Mouse (Mus musculus) cerebellum, postnatal 25 days (tissue): ENCODE measurements around the gene Kpna7.
A peak's percentile ranks its signal among the peaks of the same experiment; 100 is the strongest.
"Not testable (repeated sequence)": the region's sequence is repeated elsewhere in the genome, so short reads cannot be mapped to it uniquely, and the experiment has no call there.

ENCODE experiments used
- DNase-seq, 2 experiments: peaks; one replicate each; pipeline ENCODE4 v3.0.0; 2021; ENCODE audit warnings: mixed read lengths in 2 of 2

The Kpna7 gene

GRCm38 (mm10) chr5:145083632-145084451 lies at the start of gene Kpna7, which contains the start of gene Arpc1a:
Kpna7 (minus strand) TSS chr5:145084030.
Arpc1a (plus strand) TSS chr5:145083830.
- DNase-seq = peak; percentile 95 to 98

DNA sequence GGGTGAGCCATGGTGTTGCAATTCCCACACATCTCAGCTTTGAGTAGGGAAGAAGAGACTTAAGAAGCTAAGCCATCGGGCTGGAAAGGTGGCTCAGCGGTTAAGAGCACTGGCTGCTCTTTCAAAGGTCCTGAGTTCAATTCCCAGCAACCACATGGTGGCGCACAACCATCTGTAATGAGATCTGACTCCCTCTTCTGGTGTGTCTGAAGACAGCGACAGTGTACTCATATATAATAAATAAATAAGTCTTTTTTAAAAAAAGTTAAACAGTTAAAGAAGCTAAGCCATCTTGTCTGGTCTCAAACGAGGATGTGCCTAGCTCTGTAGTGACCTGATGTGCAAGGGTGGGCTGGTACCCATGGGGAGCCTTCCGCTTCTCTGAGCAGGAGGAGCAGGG lies 49.4 kb upstream of the Kpna7 start:
- DNase-seq = not testable (repeated sequence)

- DNase-seq = no peak
Observed at GRCm38 (mm10) chr5:145130995-145131394, 47.2 kb upstream of the Kpna7 start.

DNA sequence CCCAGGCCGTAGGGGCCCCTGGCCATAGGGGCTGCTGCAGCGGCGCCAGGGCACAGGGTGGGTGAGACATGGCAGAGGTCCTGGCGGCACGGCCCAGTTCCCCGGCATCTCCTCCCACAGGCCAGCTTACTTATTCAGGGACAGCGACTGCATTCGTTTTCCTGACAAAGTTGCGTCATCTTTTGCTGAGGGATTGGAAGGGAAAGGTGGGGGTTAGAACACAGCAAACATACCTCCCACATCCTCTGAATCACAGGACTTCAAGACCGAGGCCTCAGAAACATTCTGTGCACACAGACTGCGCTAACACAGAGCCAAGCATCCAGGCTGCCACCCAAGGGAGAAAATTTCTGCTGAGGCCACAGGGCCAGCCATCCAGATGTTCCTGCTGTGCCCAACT lies 46.4 kb upstream of the Kpna7 start:
- DNase-seq = no peak

GRCm38 (mm10) chr5:145129773-145130172 lies 45.9 kb upstream of the Kpna7 start:
- DNase-seq = not testable (repeated sequence)

GRCm38 (mm10) chr5:145129124-145129523 lies 45.3 kb upstream of the Kpna7 start:
- peak in 1 of 2 experiments; percentile 41 for DNase-seq

- no peak for DNase-seq
Observed at GRCm38 (mm10) chr5:145126580-145126979, 42.8 kb upstream of the Kpna7 start.

DNA sequence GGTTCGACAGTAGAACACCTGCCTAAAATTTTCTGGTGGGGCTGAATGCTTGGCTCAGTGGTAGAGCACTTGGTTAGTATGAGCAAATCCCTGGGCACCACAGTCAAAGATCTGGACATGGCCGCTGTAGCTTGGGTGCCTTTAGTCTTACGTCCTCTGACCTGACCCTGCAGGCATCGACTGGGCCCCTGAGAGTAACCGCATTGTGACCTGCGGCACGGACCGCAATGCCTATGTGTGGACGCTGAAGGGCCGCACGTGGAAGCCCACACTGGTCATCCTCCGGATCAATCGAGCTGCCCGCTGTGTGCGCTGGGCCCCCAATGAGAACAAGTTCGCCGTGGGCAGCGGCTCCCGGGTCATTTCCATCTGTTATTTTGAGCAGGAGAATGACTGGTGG lies 39.6 kb upstream of the Kpna7 start:
- no peak for DNase-seq

DNA sequence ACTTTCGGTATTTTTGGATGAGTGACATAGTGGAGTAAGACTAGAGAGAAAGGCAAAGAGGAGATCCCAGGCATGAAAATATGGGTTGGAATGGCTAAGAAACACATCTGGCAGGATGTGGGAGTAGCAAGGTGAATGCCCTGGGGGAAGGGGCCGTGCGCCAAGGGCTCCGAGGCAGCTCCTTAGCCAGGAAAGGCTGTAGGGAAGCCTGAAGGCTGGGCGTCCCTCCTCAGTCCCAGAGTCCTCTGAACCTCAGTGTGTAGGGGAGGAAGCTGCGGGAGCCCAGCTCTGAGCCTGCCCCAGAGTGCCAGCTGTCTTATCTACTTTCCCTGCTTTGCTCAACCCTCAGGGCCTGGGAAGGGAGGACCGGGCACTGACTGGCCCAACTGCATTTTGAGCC lies 37.1 kb upstream of the Kpna7 start:
- DNase-seq = no peak

GRCm38 (mm10) chr5:145119385-145119784 lies 35.6 kb upstream of the Kpna7 start:
- DNase-seq = no peak

- DNase-seq = no peak
Observed at GRCm38 (mm10) chr5:145118461-145118860, 34.6 kb upstream of the Kpna7 start.

DNA sequence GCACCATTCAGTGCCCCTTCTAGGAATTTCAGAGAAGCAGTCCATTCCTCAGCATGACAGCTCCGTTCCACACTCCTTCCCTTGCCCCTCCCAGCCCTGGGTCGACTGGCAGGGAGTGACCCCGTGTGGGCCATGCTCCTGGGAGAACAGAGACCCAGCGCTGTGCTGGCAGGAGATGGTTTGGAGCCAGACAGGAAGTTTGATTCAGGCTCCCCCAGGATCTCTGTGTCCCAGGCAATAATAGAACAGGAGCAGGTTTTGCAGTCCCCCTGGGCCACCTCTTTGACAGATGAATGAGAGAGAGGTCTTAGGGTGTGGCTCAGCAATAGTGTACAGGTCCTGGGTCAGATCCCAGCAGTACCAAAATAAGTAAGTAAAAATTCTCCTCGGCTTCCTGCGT lies 34.2 kb upstream of the Kpna7 start:
- no peak for DNase-seq

- peak; percentile 39 to 71 for DNase-seq
Observed at GRCm38 (mm10) chr5:145116916-145117315, 33.1 kb upstream of the Kpna7 start.

DNA sequence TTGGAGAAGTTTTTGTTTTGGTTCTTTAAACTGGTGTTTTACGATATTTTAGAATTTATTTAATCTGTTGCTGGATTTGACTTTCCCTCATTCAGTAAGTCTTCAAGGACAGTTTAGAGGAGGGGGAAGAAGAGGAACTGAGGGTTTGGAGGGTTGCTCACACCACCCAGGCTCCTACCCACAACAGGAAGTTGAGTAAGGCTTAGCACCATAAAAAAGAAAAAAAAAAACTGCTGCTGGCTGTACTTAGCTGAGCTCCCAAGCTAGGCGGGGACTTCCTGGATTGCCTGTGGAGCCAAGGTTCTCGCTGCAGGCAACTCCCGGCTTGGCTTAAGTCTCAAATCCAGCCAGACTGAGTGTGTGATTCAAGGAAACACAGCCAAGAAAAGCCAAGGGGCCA lies 32.5 kb upstream of the Kpna7 start:
- no peak for DNase-seq

GRCm38 (mm10) chr5:145115736-145116135 lies 31.9 kb upstream of the Kpna7 start:
- no peak for DNase-seq

- DNase-seq = peak; percentile 27 to 49
Observed at GRCm38 (mm10) chr5:145114606-145115473, 31.0 kb upstream of the Kpna7 start.

DNA sequence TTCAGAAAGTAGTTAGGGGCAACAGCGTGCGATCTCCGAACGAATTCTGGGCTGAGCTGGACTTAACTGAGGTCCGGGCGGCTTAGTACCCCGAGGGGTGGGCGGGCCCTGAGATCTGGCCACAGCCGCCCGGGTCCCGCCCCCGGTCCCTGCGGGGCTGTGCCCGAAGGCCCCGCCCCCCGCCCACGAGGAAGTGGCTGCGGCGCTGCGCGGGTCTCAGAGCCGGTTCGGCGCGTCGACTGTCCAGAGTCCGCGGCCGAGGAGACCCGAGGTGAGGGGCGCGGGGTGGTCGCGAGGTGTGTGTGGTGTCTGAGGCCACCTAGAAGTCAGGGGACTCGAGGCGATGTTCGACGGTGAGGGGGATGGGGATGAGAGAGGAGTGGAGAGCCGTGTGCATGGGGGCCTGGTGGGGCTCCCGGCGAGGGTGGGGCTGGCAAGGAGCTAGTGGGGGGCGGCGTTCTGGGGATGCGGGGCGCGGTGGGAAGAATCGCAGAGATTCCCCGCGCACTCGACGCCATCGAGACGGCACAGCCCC lies 30.3 kb upstream of the Kpna7 start, which contains the start of gene Arpc1b:
TSS of gene Arpc1b (plus strand) at position 145 of the 535 bp plus-strand sequence.
- DNase-seq = peak in 1 of 2 experiments; percentile 29

DNA sequence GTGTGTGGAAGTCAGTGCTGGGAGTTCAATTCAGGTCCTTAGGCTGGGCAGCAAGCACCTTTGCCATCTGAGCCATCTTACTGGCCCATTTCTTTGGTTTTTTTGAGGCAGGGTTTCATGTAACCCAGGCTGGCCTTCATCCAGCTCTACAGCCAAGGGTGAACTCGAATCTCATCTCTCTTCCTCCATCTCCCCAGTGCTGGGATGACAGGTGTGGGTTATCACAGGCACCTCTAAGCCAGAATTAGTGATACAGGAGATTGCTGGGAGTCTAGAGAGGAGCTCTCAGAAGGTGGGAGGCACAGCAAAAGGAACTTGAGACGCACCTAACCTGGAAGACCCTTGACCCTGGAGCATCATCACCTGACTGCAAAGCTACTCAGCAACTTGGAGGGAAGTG lies 29.6 kb upstream of the Kpna7 start:
- DNase-seq = no peak

DNA sequence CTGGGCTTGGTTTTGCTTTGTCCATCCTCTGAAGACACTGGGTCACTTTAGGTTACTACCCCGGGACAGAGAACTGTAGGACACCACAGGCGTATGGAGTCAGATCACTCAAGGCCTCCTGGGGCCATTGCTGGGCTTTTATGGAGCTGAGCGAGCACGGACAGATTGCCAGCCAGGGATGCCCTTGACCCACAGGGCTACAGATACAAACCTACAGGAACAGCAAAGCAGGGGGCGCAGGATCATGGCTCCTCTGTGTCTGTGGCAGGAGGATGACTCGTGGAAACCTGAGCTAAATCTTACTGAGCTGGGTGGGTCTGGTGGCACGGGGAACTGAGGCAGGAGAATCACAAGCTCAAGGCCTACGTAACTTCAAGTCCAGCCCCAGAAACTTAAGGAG lies 28.7 kb upstream of the Kpna7 start:
- no peak for DNase-seq

DNA sequence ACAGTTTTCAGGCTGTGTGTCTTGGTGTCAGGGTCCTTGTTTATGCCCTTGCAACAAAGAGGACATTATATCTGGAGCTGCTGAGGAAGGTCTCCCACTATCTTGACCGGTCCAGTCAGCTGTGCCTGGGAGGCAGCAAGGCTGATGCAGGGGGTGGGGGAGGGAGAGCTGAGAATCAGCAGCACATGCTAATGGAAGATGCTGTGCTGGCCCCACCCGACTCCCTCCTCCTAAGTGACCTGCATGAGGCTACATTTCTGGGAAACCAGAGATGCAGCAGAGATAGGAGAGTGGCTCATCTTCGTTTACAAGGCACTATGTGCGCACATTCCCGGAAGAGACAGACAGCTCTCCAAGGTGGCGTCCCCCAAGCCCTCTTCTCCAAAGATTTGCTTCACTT lies 26.6 kb upstream of the Kpna7 start:
- no peak for DNase-seq

GRCm38 (mm10) chr5:145105694-145106275 lies 22.0 kb upstream of the Kpna7 start:
- DNase-seq = no peak

GRCm38 (mm10) chr5:145104328-145104727 lies 20.5 kb upstream of the Kpna7 start:
- DNase-seq = no peak

DNA sequence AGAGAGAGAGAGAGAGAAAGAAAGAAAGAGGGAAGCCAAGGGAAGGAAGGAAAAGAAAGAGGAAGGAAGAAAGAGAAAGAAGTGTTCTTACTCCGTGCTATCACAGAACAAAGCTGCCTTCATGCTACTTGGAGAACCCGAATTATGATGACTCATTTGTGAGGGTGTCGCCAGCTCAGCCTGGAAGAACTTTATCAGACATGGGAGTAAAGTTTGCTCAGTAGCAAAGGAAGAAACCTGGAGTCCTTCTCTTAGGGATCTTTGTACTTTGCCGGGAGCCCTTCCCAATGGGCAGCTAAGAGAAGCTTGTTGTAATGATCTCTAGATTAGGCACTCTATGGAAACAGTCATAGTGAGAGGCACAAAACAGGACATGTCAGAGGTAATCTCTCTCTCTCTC lies 18.9 kb upstream of the Kpna7 start:
- DNase-seq = no peak
